Mouse (Mus musculus) liver, adult 2 months (tissue): ENCODE data around the gene Ikzf2. TPM values are rescaled to one million over a fixed set of nuclear protein-coding genes. Genes with fewer than 3 reads are reported as not detected.

Source experiments
- DNase-seq: peaks from one replicate; pipeline ENCODE4 v3.0.0-alpha.2; 2011; ENCODE audit warnings: low read depth, low spot score; ENCODE audit errors: extremely low read depth
- H3K27ac ChIP-seq: fragments of 200-500 bp; replicated peaks from 2 replicates; pipeline ENCODE4 v1.5.1; 2012; ENCODE audit warnings: low read depth, mild to moderate bottlenecking, control low read depth, inconsistent platforms, low read length; ENCODE audit not compliant: insufficient read depth
- H3K27me3 ChIP-seq: fragments of 200-500 bp; 2 replicates; pipeline ENCODE4 v1.6.1; 2012; ENCODE audit warnings: mild to moderate bottlenecking, moderate library complexity, low read length, inconsistent platforms; ENCODE audit not compliant: control insufficient read depth, insufficient read depth
- H3K36me3 ChIP-seq: fragments of 200-500 bp; 2 replicates; pipeline ENCODE4 v1.6.1; 2012; ENCODE audit warnings: low read length, inconsistent platforms; ENCODE audit not compliant: control insufficient read depth, insufficient read depth
- H3K4me1 ChIP-seq: fragments of 200-500 bp; 2 replicates; pipeline ENCODE4 v1.6.1; 2011; ENCODE audit warnings: low read length; ENCODE audit not compliant: control insufficient read depth, insufficient read depth
- H3K4me3 ChIP-seq: fragments of 200-500 bp; 2 replicates; pipeline ENCODE4 v1.5.1; 2011; ENCODE audit warnings: low read depth, mild to moderate bottlenecking, control low read depth, low read length, moderate library complexity; ENCODE audit not compliant: insufficient read depth
- H3K79me2 ChIP-seq: fragments of 200-500 bp; 2 replicates; pipeline ENCODE4 v1.6.1; 2012; ENCODE audit warnings: inconsistent platforms, mild to moderate bottlenecking, low read length, moderate library complexity; ENCODE audit not compliant: control insufficient read depth, insufficient read depth
- H3K9ac ChIP-seq: fragments of 200-500 bp; 2 replicates; pipeline ENCODE4 v1.6.1; 2012; ENCODE audit warnings: low read depth, mild to moderate bottlenecking, control low read depth, inconsistent platforms, low read length
- CTCF ChIP-seq: fragments of 200-500 bp; IDR thresholded peaks from 2 replicates; pipeline ENCODE4 v1.5.1; 2011; ENCODE audit warnings: low read depth, low read length, control low read depth
- POLR2A ChIP-seq: fragments of 200-500 bp; IDR thresholded peaks from 2 replicates; pipeline ENCODE4 v1.6.1; 2011; ENCODE audit warnings: low read length, control low read depth; ENCODE audit not compliant: insufficient read depth; ENCODE audit errors: extremely low read depth
- WGBS: fragments of 180-500 bp; shearing (Covaris S2); methylation state at CpG from one replicate; pipeline ENCODE4 v1.1.7; 2018; 5-methylcytosine and 5-hydroxymethylcytosine counted together
- polyA plus RNA-seq: library from polyadenylated mRNA; depleted of rRNA; stranded (reverse); fragments of >200 nt; gene quantifications from 2 replicates; pipeline ENCODE4 v1.2.3, GENCODE M21; 2012
- total RNA-seq: library from RNA; depleted of rRNA; stranded (reverse); fragments of >200 nt; gene quantifications from 2 replicates; pipeline ENCODE4 v1.2.3, GENCODE M21; 2014

The Ikzf2 gene
- total and polyA plus RNA-seq, 2 experiments: 0.04 to 0.55 TPM

DNA sequence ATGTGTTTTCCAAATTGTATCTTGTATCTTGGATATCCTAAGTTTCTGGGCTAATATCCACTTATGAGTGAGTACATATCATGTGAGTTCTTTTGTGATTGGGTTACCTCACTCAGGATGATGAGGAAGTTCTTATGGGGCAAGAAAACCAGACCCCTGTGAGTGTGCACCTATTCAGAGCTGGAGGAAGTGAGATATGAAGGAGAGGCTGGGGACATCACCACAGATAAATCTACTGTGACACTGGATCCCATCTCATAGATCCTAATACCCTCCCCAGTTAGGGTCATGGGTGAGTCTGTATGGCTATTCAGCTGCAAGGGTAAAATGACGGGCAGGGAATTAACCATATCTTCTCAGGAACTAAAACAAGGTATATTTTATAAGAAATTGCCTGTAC lies 80.2 kb downstream of the Ikzf2 start:
- H3K27ac ChIP-seq: no peak overlapping the region
- no peaks in the 10 kb centered on the region for H3K36me3 ChIP-seq
- no peak overlapping the region for H3K4me3 ChIP-seq
- DNase-seq: no peak
- H3K79me2 ChIP-seq: no peaks in the 10 kb centered on the region
- TF ChIP-seq POLR2A (no peak), CTCF (no peak)
- WGBS: 90% methylated on average over 1 of the region's 1 CpGs
- no peaks in the 10 kb centered on the region for H3K27me3 ChIP-seq
- no peak overlapping the region for H3K9ac ChIP-seq
- H3K4me1 ChIP-seq: no peaks in the 10 kb centered on the region

- no peak overlapping the region for H3K9ac ChIP-seq
- no peak for DNase-seq
- no peak for TF ChIP-seq POLR2A
- no peak for TF ChIP-seq CTCF
- H3K36me3 ChIP-seq: no peaks in the 10 kb centered on the region
- H3K4me3 ChIP-seq: no peak overlapping the region
- no peaks in the 10 kb centered on the region for H3K79me2 ChIP-seq
- H3K27ac ChIP-seq: no peak overlapping the region
- H3K27me3 ChIP-seq: no peaks in the 10 kb centered on the region
- no peaks in the 10 kb centered on the region for H3K4me1 ChIP-seq
- 41% methylated on average over 3 of the region's 3 CpGs for WGBS
These were observed 82.8 kb downstream of the Ikzf2 start for GRCm38 (mm10) chr1:69604213-69604612.

- no peaks in the 10 kb centered on the region for H3K27me3 ChIP-seq
- 69% methylated on average over 1 of the region's 1 CpGs for WGBS
These were observed 86.1 kb downstream of the Ikzf2 start for GRCm38 (mm10) chr1:69600954-69601353.

GRCm38 (mm10) chr1:69599074-69599772 lies 87.8 kb downstream of the Ikzf2 start:
- Histone ChIP-seq H3K9ac (no peak overlapping the region), H3K4me3 (no peak overlapping the region), H3K27me3 (no peaks in the 10 kb centered on the region), H3K4me1 (no peaks in the 10 kb centered on the region), H3K27ac (no peak overlapping the region), H3K79me2 (no peaks in the 10 kb centered on the region), H3K36me3 (no peaks in the 10 kb centered on the region)
- DNase-seq: no peak
- 90% methylated on average over 12 of the region's 12 CpGs for WGBS
- no peak for TF ChIP-seq CTCF
- no peak for TF ChIP-seq POLR2A

More at GRCm38 (mm10) chr1:69600954-69601353, 86.1 kb downstream of the Ikzf2 start:
- TF ChIP-seq CTCF (no peak), POLR2A (no peak)
- H3K79me2 ChIP-seq: no peaks in the 10 kb centered on the region
- H3K4me1 ChIP-seq: no peaks in the 10 kb centered on the region
- H3K9ac ChIP-seq: no peak overlapping the region
- H3K4me3 ChIP-seq: no peak overlapping the region
- no peaks in the 10 kb centered on the region for H3K36me3 ChIP-seq
- H3K27ac ChIP-seq: no peak overlapping the region
- DNase-seq: no peak

- no peaks in the 10 kb centered on the region for H3K4me1 ChIP-seq
- no peaks in the 10 kb centered on the region for H3K79me2 ChIP-seq
- no peaks in the 10 kb centered on the region for H3K27me3 ChIP-seq
- no peak overlapping the region for H3K4me3 ChIP-seq
- H3K9ac ChIP-seq: no peak overlapping the region
- DNase-seq: no peak
- H3K27ac ChIP-seq: no peak overlapping the region
- WGBS: 79% methylated on average over 6 of the region's 6 CpGs
- TF ChIP-seq POLR2A: no peak
- TF ChIP-seq CTCF: no peak
- no peaks in the 10 kb centered on the region for H3K36me3 ChIP-seq
These were observed 95.2 kb downstream of the Ikzf2 start for GRCm38 (mm10) chr1:69591889-69592288.

GRCm38 (mm10) chr1:69591328-69591801 lies 95.7 kb downstream of the Ikzf2 start:
- DNase-seq: no peak
- TF ChIP-seq POLR2A (no peak), CTCF (no peak)
- no peak overlapping the region for H3K27ac ChIP-seq
- H3K9ac ChIP-seq: no peak overlapping the region
- H3K36me3 ChIP-seq: no peaks in the 10 kb centered on the region
- H3K4me3 ChIP-seq: no peak overlapping the region
- H3K27me3 ChIP-seq: no peaks in the 10 kb centered on the region
- no peaks in the 10 kb centered on the region for H3K4me1 ChIP-seq
- WGBS: 55% methylated on average over 7 of the region's 7 CpGs
- H3K79me2 ChIP-seq: no peaks in the 10 kb centered on the region
